Mouse (Mus musculus) forebrain, embryonic 15.5 days (tissue): ENCODE measurements around the gene Casp8ap2. TPM values are rescaled to one million over a fixed set of nuclear protein-coding genes. Genes with fewer than 3 reads are reported as not detected.

Experiments used
- ATAC-seq: fragments of 200-750 bp; cut with Nextera tagmentation; replicated peaks from 2 replicates; pipeline ENCODE4 v1.8.0; 2017; ENCODE audit warnings: mild to moderate bottlenecking, moderate TSS enrichment, moderate library complexity
- H3K27ac ChIP-seq: fragments of 300-500 bp; sonication (generic); replicated peaks from 2 replicates; pipeline ENCODE4 v1.5.1; 2015; ENCODE audit warnings: mild to moderate bottlenecking, inconsistent platforms
- H3K27me3 ChIP-seq: fragments of 300-500 bp; sonication (generic); 2 replicates; pipeline ENCODE4 v1.6.1; 2015; ENCODE audit warnings: inconsistent platforms
- H3K36me3 ChIP-seq: fragments of 300-500 bp; sonication (generic); 2 replicates; pipeline ENCODE4 v1.6.1; 2015; ENCODE audit warnings: mild to moderate bottlenecking, inconsistent platforms
- H3K4me1 ChIP-seq: fragments of 300-500 bp; sonication (generic); 2 replicates; pipeline ENCODE4 v1.6.1; 2015; ENCODE audit warnings: inconsistent platforms
- H3K4me2 ChIP-seq: fragments of 300-500 bp; sonication (generic); replicated peaks from 2 replicates; pipeline ENCODE4 v1.6.1; 2015; ENCODE audit warnings: mild to moderate bottlenecking, inconsistent platforms
- H3K4me3 ChIP-seq: fragments of 300-500 bp; sonication (generic); 2 replicates; pipeline ENCODE4 v1.5.1; 2015; ENCODE audit warnings: mild to moderate bottlenecking, inconsistent platforms
- H3K9ac ChIP-seq: fragments of 300-500 bp; sonication (generic); replicated peaks from 2 replicates; pipeline ENCODE4 v1.6.1; 2015; ENCODE audit warnings: mild to moderate bottlenecking, inconsistent platforms
- H3K9me3 ChIP-seq: fragments of 300-500 bp; sonication (generic); 2 replicates; pipeline ENCODE4 v1.6.1; 2016; ENCODE audit warnings: inconsistent platforms
- WGBS: fragments of 180-500 bp; shearing (Covaris S2); methylation state at CpG from one replicate; pipeline ENCODE4 v1.1.7; 2015; ENCODE audit warnings: mixed read lengths; 5-methylcytosine and 5-hydroxymethylcytosine counted together
- polyA plus RNA-seq: library from polyadenylated mRNA; unstranded; fragments of >200 nt; fragmentation: Nextera tagmentation; extraction: Ambion mirVana; gene quantifications from 2 replicates; pipeline ENCODE4 v1.2.1, GENCODE M21; 2015

The Casp8ap2 gene
- polyA plus RNA-seq, 1 experiment from 2014 or later: 54.7 TPM

DNA sequence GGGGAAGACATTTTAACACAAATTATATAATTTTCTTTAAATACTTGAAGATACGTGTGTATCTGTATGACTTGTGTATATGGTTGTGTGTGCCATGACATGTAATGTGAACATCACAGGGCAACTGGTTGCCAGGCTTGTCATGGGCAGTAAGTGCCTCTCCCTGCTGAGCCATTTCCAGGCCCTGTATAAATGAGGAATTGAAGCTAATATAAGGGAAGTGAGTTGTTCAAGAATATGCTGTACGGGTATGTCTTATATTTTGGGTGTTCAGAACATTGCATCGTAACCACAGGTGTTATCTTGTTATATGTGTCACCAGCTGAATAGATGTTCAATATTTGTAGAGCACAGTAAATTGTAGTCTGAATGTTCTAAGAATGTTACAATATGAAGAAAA lies 62.2 kb downstream of the Casp8ap2 start:
- Histone ChIP-seq H3K27me3 (no peaks in the 10 kb centered on the region), H3K27ac (no peak overlapping the region), H3K4me3 (no peak overlapping the region), H3K9ac (no peak overlapping the region), H3K36me3 (peaks cover 71% of the 10 kb centered on the region), H3K9me3 (no peaks in the 10 kb centered on the region), H3K4me2 (no peak overlapping the region), H3K4me1 (no peaks in the 10 kb centered on the region)
- WGBS: 96% methylated on average over 3 of the region's 3 CpGs
- ATAC-seq: no peak

DNA sequence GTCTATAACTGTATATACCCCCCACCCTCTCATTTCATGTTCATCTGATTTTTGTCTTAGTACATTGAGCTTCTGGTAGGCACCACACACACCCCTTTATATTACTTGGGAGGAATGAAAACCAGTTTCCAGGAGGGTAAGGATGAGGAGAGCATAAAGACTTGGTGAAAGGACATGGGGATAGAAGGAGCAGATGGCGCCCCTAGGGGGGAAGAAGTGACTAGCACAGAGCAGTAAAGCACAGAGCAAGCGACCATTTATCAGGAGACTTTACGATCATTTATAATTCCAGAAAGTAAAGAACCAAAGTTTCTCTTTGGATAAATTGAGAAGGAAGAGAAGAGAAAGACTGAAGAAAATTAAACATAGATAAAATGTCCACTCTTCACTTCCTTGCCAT lies 65.6 kb downstream of the Casp8ap2 start:
- Histone ChIP-seq H3K9me3 (no peaks in the 10 kb centered on the region), H3K27me3 (no peaks in the 10 kb centered on the region), H3K4me2 (no peak overlapping the region), H3K9ac (no peak overlapping the region), H3K36me3 (peaks cover 65% of the 10 kb centered on the region), H3K4me1 (no peaks in the 10 kb centered on the region), H3K4me3 (no peak overlapping the region), H3K27ac (no peak overlapping the region)
- 75% methylated on average over 3 of the region's 3 CpGs for WGBS
- ATAC-seq: no peak

DNA sequence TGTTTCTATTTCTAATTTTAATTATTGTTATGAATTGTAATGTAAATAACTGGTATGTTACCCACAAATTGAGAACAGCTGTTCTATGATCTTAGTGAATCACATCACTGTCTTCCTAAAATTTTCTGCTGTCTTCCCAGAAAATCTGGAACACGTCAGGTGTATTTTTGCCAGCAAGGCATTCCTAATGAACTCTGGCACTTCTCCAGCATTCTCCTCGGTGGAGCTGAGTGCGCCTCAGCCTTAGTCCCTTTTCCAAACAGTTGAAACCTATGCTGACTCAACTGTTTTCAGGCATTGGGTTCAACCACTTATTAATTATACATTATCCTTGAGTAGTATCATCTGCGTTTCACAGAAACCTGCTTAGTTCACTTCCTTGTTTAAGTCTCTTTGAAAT lies 67.2 kb downstream of the Casp8ap2 start:
- Histone ChIP-seq H3K36me3 (peaks cover 61% of the 10 kb centered on the region), H3K4me3 (no peak overlapping the region), H3K9me3 (no peaks in the 10 kb centered on the region), H3K27me3 (no peaks in the 10 kb centered on the region), H3K4me1 (no peaks in the 10 kb centered on the region), H3K27ac (no peak overlapping the region), H3K9ac (no peak overlapping the region), H3K4me2 (no peak overlapping the region)
- no peak for ATAC-seq
- WGBS: 51% methylated on average over 4 of the region's 4 CpGs

DNA sequence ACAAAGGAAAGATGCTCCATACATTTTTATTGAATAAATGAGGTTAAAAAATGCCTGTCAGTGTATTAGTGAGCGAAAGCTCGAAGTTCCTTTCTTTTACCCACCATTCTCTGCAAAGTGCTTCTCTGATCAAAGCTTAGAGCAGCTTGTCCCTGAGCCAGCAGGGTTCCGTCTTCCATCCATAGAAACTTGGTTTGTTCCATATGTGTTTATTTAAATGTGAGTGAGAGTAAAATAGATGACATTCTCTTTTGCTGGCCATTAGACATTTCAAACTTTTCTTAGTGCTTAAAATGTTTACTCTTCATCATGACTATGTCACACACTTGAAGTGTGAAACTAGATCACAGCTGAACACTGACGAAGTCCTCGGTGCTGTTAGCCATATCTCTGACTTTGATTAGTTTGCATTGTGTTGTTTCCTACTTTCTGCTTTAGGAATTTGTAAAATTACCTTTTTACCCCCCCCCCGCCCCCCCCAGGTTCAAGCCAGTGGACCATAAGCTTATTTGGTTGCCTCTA lies 67.9 kb downstream of the Casp8ap2 start:
- Histone ChIP-seq H3K27ac (no peak overlapping the region), H3K4me3 (no peak overlapping the region), H3K4me2 (no peak overlapping the region), H3K36me3 (peaks cover 60% of the 10 kb centered on the region), H3K9me3 (no peaks in the 10 kb centered on the region), H3K27me3 (no peaks in the 10 kb centered on the region), H3K4me1 (no peaks in the 10 kb centered on the region), H3K9ac (no peak overlapping the region)
- 82% methylated on average over 6 of the region's 6 CpGs for WGBS
- ATAC-seq: no peak

Other genes with a start within 250 kb of the Casp8ap2 start
- gene Gja10, start 12.7 kb upstream of the Casp8ap2 start, polyA plus RNA-seq: not detected in 2 replicates
- 17.4 and 19.0 TPM in 2 replicates for gene Mdn1, start 41.7 kb downstream of the Casp8ap2 start, polyA plus RNA-seq
- gene Lyrm2, start 184.8 kb downstream of the Casp8ap2 start, polyA plus RNA-seq: 136 and 137 TPM in 2 replicates